Mouse (Mus musculus) kidney, embryonic 16.5 days (tissue): ENCODE measurements around the gene 1700011M02Rik. TPM values are rescaled to one million over a fixed set of nuclear protein-coding genes. Genes with fewer than 3 reads are reported as not detected.
"Not testable (repeated sequence)": the region's sequence is repeated elsewhere in the genome, so short reads cannot be mapped to it uniquely, and the experiment has no call there.

Experiments used
- ATAC-seq: fragments of 200-750 bp; cut with Nextera tagmentation; 2 replicates; pipeline ENCODE4 v1.8.0; 2017; ENCODE audit warnings: moderate TSS enrichment; ENCODE audit not compliant: low FRiP score, low TSS enrichment
- H3K27ac ChIP-seq: fragments of 300-500 bp; sonication (generic); 2 replicates; pipeline ENCODE4 v1.5.1; 2014; ENCODE audit warnings: low read length
- H3K27me3 ChIP-seq: fragments of 300-500 bp; sonication (generic); 2 replicates; pipeline ENCODE4 v1.6.1; 2014; ENCODE audit warnings: low read length, control low read depth, mixed read lengths; ENCODE audit not compliant: insufficient read depth
- H3K36me3 ChIP-seq: fragments of 300-500 bp; sonication (generic); 2 replicates; pipeline ENCODE4 v1.6.1; 2014; ENCODE audit warnings: low read length, control low read depth, mixed read lengths; ENCODE audit not compliant: insufficient read depth
- H3K4me1 ChIP-seq: fragments of 300-500 bp; sonication (generic); 2 replicates; pipeline ENCODE4 v1.6.1; 2014; ENCODE audit warnings: low read length, control low read depth, mixed read lengths; ENCODE audit not compliant: insufficient read depth
- H3K4me2 ChIP-seq: fragments of 300-500 bp; sonication (generic); replicated peaks from 2 replicates; pipeline ENCODE4 v1.6.1; 2014; ENCODE audit warnings: low read depth, low read length
- H3K4me3 ChIP-seq: fragments of 300-500 bp; sonication (generic); 2 replicates; pipeline ENCODE4 v1.5.1; 2014; ENCODE audit warnings: mild to moderate bottlenecking, low read length
- H3K9ac ChIP-seq: fragments of 300-500 bp; sonication (generic); replicated peaks from 2 replicates; pipeline ENCODE4 v1.6.1; 2014; ENCODE audit warnings: low read length
- H3K9me3 ChIP-seq: fragments of 300-500 bp; sonication (generic); 2 replicates; pipeline ENCODE4 v1.6.1; 2016; ENCODE audit warnings: low read length, control low read depth
- WGBS: fragments of 180-500 bp; shearing (Covaris S2); extraction: QIAGEN DNeasy Blood & Tissue Kit; methylation state at CpG from one replicate; pipeline ENCODE4 v1.1.7; 2014; 5-methylcytosine and 5-hydroxymethylcytosine counted together
- polyA plus RNA-seq: library from polyadenylated mRNA; unstranded; fragments of >200 nt; fragmentation: Nextera tagmentation; extraction: Ambion mirVana; gene quantifications from 2 replicates; pipeline ENCODE4 v1.2.1, GENCODE M21; 2015

Gene 1700011M02Rik
- polyA plus RNA-seq: not detected in 2 replicates

GRCm38 (mm10) chrX:102908587-102908986 lies at the start of gene 1700011M02Rik, which contains the start of gene Dmrtc1a:
TSS of gene 1700011M02Rik (plus strand) at chrX:102908905.
TSS of gene Dmrtc1a (minus strand) at chrX:102908687.
- H3K27ac ChIP-seq, H3K36me3 ChIP-seq, H3K27me3 ChIP-seq, H3K4me1 ChIP-seq, H3K9me3 ChIP-seq, H3K9ac ChIP-seq, H3K4me2 ChIP-seq, H3K4me3 ChIP-seq: not testable (repeated sequence)
- 86% methylated on average over 6 of the region's 9 CpGs for WGBS
- 0 out of 2 replicates have a peak, but pooled peaks have one; percentile 15 for ATAC-seq

DNA sequence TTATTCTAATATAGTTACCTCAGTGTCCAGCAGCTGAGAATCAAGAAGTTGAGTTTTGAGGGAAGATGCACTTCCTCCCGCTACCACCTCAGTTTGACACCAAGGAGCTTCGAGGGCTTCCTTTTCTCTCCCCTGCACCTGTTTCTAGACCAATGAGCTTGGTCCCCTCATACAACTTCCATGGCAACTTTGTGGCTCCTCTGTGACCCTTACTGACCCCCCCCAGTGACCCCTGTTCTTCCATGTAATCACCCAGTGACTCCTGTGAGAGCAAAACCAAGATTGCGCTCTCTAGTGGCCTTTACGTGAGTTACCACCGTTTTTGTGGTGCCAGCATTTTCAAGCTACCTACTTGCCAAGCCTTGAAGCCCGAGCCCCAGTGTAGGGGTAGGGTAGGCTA lies 40.8 kb upstream of the 1700011M02Rik start, which contains the start of gene 1700031F05Rik:
TSS of gene 1700031F05Rik (minus strand) at position 101 of the 400 bp plus-strand sequence.
- no peak within 1 kb of the TSS for H3K27ac ChIP-seq
- no peak within 1 kb of the TSS for H3K4me2 ChIP-seq
- H3K9ac ChIP-seq: no peak within 1 kb of the TSS
- no peaks in the 10 kb centered on the region for H3K4me1 ChIP-seq
- no peak within 1 kb of the TSS for H3K4me3 ChIP-seq
- ATAC-seq: no peak
- H3K27me3 ChIP-seq: no peaks in the 10 kb centered on the region
- no peaks in the 10 kb centered on the region for H3K36me3 ChIP-seq
- no peaks in the 10 kb centered on the region for H3K9me3 ChIP-seq
- WGBS: 94% methylated on average over 6 of the region's 6 CpGs

DNA sequence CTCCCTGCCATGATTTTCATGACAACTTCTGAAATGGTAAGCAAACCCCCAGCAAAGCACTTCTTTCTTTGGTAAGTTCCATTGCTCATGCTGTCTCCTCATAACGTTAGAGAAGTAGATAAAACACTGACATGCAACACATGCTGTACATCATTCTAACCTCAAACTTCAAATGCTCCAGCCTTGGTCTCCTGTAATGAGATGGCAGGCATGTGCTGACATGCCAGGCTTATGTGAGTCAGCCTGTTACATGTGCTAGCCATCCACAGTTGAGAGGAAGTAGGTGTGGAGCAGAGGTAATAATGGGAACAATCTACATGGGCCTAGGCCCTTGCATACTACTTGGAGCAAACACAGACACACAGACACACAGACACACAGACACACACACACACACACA lies 6.1 kb downstream of the 1700011M02Rik start:
- H3K27ac ChIP-seq, H3K4me2 ChIP-seq, H3K9me3 ChIP-seq, H3K4me1 ChIP-seq, H3K4me3 ChIP-seq, H3K36me3 ChIP-seq, H3K27me3 ChIP-seq, ATAC-seq, H3K9ac ChIP-seq: not testable (repeated sequence)
- WGBS: 65% methylated on average over 1 of the region's 1 CpGs

DNA sequence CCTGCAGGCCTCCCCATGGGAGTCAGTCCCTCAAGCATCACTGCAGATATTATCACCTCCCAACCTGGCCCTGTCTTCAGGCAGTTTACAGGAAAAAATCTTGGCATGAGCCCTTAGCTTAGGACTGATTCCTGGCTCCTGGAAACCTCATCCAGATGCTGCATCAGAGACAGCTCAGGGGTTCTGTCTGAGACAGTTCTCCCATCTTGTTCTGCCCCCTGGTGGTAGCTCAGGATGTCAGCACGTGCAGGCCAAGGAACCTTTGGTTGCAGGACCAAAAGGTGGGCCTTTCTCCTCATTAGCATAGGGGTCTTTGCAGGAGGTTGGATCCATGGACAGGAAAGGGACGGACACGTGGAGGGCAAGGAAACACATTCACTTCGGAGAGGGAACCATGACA lies 18.0 kb downstream of the 1700011M02Rik start:
- H3K36me3 ChIP-seq, H3K9ac ChIP-seq, H3K27me3 ChIP-seq, H3K4me3 ChIP-seq, H3K9me3 ChIP-seq, H3K4me2 ChIP-seq, H3K27ac ChIP-seq, H3K4me1 ChIP-seq: not testable (repeated sequence)
- WGBS: 22% methylated on average over 4 of the region's 4 CpGs
- 0 out of 2 replicates have a peak, but pooled peaks have one; percentile 59 for ATAC-seq

DNA sequence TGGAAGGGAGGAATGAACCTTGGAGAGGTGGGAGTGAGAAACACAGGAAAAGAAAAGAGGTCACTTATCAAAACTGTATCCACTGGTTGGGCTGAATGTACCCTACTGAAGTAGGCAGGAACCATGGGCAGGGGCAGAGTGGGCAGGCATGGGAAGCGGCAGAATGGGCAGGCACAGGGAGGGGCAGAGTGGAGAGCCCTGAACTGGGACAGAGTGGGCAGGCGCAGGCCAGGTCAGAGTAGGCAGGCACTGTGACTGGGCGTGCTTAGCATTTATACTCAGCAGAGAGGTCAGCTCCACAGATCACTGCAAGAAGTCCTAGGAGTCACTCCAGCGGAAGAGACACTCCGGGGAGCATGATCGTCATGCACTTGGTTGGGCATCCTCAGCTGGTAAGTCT lies 19.4 kb downstream of the 1700011M02Rik start, which contains the start of gene 1700018G05Rik:
TSS of gene 1700018G05Rik (plus strand) at position 301 of the 400 bp plus-strand sequence.
- WGBS: 89% methylated on average over 6 of the region's 6 CpGs
- H3K9me3 ChIP-seq, H3K4me1 ChIP-seq, H3K27ac ChIP-seq, H3K27me3 ChIP-seq, ATAC-seq, H3K4me3 ChIP-seq, H3K4me2 ChIP-seq, H3K9ac ChIP-seq, H3K36me3 ChIP-seq: not testable (repeated sequence)

DNA sequence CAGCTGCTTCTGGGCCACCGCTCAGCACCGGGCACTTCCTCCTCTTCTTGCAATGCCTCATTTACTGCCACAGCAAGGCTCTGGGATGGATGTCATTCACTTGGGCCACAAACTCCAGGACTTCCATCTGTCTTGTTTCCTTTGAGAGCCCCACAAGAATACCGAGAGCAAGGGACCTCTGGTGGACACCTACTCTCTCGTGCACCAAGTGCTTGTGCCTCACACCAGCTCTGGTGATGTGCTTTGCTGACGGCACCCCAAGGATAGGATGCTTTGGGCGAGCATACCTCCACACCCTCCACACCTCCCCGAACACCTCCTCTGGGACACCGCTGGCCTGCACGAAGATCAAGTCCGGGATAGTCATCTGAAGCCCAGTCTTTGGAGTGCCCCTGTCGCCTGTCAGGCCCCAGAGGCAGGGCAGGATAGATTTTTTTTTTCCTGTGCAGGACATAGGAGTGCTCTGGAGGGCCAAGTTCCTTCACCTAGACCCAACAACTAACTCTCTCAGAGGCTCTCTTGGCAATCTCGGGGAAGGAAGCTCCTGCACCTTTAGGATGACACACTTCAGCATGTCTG lies 24.4 kb downstream of the 1700011M02Rik start:
- Histone ChIP-seq H3K36me3 (no peaks in the 10 kb centered on the region), H3K4me3 (peak overlapping the region; percentile 57), H3K9me3 (no peaks in the 10 kb centered on the region), H3K27me3 (peaks cover 10% of the 10 kb centered on the region), H3K4me1 (no peaks in the 10 kb centered on the region), H3K9ac (peak overlapping the region; percentile 68), H3K27ac (no peak overlapping the region), H3K4me2 (peak overlapping the region; percentile 76)
- ATAC-seq: no peak
- 49% methylated on average over 12 of the region's 12 CpGs for WGBS

GRCm38 (mm10) chrX:102933571-102934394 lies 25.1 kb downstream of the 1700011M02Rik start:
- H3K9ac ChIP-seq: peak overlapping the region; percentile 68
- ATAC-seq: peak; percentile 76
- peak overlapping the region; percentile 57 for H3K4me3 ChIP-seq
- H3K27me3 ChIP-seq: peaks cover 15% of the 10 kb centered on the region
- H3K36me3 ChIP-seq: no peaks in the 10 kb centered on the region
- 22% methylated on average over 52 of the region's 68 CpGs for WGBS
- no peak overlapping the region for H3K27ac ChIP-seq
- peak overlapping the region; percentile 76 for H3K4me2 ChIP-seq
- no peaks in the 10 kb centered on the region for H3K4me1 ChIP-seq
- H3K9me3 ChIP-seq: no peaks in the 10 kb centered on the region

- Histone ChIP-seq H3K4me2 (peak overlapping the region; percentile 76), H3K27me3 (peaks cover 17% of the 10 kb centered on the region), H3K4me1 (no peaks in the 10 kb centered on the region), H3K36me3 (no peaks in the 10 kb centered on the region), H3K9me3 (no peaks in the 10 kb centered on the region), H3K9ac (no peak overlapping the region), H3K4me3 (peak overlapping the region; percentile 57), H3K27ac (no peak overlapping the region)
- WGBS: 64% methylated on average over 7 of the region's 8 CpGs
- ATAC-seq: peak; percentile 43; the same call in 1 of the 2 replicates
Observed at GRCm38 (mm10) chrX:102934395-102934764, 25.7 kb downstream of the 1700011M02Rik start.

GRCm38 (mm10) chrX:102936743-102937142 lies 28.0 kb downstream of the 1700011M02Rik start:
- 57% methylated on average over 5 of the region's 5 CpGs for WGBS
- H3K27me3 ChIP-seq: peaks cover 17% of the 10 kb centered on the region

DNA sequence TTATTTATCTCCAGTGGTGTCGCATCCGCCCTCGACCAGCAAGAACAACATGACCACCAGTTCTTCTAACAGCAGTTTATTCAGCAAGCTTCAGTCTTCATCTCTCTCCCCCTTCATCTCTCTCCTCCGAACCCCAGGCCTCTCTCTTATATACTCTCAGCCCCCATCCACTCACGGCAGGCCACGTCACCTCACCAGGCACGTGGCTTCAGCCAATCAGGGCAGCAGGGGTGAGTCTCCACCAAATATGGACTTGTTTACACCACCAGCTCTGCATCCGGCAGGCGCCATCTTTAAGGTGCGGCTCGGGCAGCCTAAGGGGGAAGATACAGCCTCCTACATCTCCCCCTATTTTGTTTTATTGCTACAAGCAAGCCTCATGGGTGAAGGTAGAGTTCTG lies 41.4 kb downstream of the 1700011M02Rik start:
- H3K27ac ChIP-seq, H3K36me3 ChIP-seq, H3K9me3 ChIP-seq, H3K4me1 ChIP-seq, ATAC-seq, H3K4me3 ChIP-seq, H3K9ac ChIP-seq, H3K4me2 ChIP-seq, H3K27me3 ChIP-seq: not testable (repeated sequence)
- WGBS: 83% methylated on average over 11 of the region's 11 CpGs

More at GRCm38 (mm10) chrX:102936743-102937142, 28.0 kb downstream of the 1700011M02Rik start:
- no peak overlapping the region for H3K4me3 ChIP-seq
- H3K27ac ChIP-seq: no peak overlapping the region
- no peak overlapping the region for H3K9ac ChIP-seq
- ATAC-seq: no peak
- H3K36me3 ChIP-seq: no peaks in the 10 kb centered on the region
- no peaks in the 10 kb centered on the region for H3K9me3 ChIP-seq
- no peaks in the 10 kb centered on the region for H3K4me1 ChIP-seq
- no peak overlapping the region for H3K4me2 ChIP-seq
